Mouse (Mus musculus): ENCODE measurements around the gene Porcn. TPM values are rescaled to one million over a fixed set of nuclear protein-coding genes. Genes with fewer than 3 reads are reported as not detected.

Porcn gene
- polyA plus RNA-seq, 1 experiment from 2014 or later = 23.2 TPM

GRCm38 (mm10) chrX:8223473-8223872 is 17.1 kb upstream of the Porcn start:
- H3K4me2 ChIP-seq (replicated peaks) = no peak overlapping the region
- H3K4me3 ChIP-seq = no peak overlapping the region
- H3K36me3 ChIP-seq = no peaks in the 10 kb centered on the region
- no peaks in the 10 kb centered on the region for H3K9me3 ChIP-seq
- no peak for ATAC-seq (ENCODE audit: low FRiP score, low read depth)
- no peaks in the 10 kb centered on the region for H3K4me1 ChIP-seq
- 84% methylated on average over 7 of the region's 7 CpGs for WGBS
- H3K27ac ChIP-seq (replicated peaks) = no peak overlapping the region
- no peak overlapping the region for H3K9ac ChIP-seq (replicated peaks)
- no peaks in the 10 kb centered on the region for H3K27me3 ChIP-seq

DNA sequence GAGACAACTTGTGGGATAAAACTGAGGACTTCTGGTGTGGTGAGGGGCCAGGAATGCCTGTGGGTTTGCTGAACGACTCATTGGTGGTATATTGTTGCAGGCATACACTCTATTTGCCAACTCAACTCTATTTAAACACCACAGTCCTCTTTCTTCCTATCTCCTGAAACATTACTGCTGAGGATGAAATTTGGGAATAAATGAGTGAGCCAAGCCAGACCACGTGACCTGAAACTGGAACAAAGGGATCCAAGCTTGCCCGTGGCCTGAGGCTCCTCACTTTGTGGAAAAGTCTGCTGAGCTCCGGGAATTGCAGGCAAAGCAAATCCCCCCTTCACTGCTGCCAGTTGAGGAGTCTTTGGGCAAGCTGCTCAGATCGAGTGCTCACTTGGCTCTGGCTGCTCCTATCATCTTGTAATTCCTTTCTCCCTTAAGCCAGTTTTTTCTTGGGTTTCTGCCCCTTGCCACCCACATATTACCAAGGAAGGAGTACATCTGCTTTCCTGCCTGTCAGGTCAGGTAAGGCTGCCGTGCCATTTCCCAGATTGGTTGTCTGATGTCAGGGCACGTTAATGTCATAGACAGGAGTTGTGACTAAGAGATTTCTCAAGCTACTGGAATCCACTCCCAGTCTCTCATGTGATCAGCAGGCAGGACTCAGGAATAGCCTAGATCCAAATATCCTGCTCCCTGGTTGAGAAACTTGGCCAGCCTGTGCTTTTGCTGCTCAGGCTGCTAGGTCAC is 16.5 kb upstream of the Porcn start:
- ATAC-seq (ENCODE audit: low FRiP score, low read depth) = no peak
- Histone ChIP-seq H3K4me3 (no peak overlapping the region), H3K27me3 (no peaks in the 10 kb centered on the region), H3K4me1 (no peaks in the 10 kb centered on the region), H3K36me3 (no peaks in the 10 kb centered on the region), H3K9ac (replicated peaks) (no peak overlapping the region), H3K9me3 (no peaks in the 10 kb centered on the region), H3K4me2 (replicated peaks) (no peak overlapping the region), H3K27ac (replicated peaks) (no peak overlapping the region)
- 55% methylated on average over 7 of the region's 7 CpGs for WGBS

GRCm38 (mm10) chrX:8222296-8222677 is 16.0 kb upstream of the Porcn start:
- Histone ChIP-seq H3K4me3 (no peak overlapping the region), H3K27ac (replicated peaks) (no peak overlapping the region), H3K36me3 (no peaks in the 10 kb centered on the region), H3K4me2 (replicated peaks) (no peak overlapping the region), H3K9ac (replicated peaks) (no peak overlapping the region), H3K27me3 (no peaks in the 10 kb centered on the region), H3K4me1 (no peaks in the 10 kb centered on the region), H3K9me3 (no peaks in the 10 kb centered on the region)
- WGBS = 75% methylated on average over 3 of the region's 3 CpGs
- no peak for ATAC-seq (ENCODE audit: low FRiP score, low read depth)

DNA sequence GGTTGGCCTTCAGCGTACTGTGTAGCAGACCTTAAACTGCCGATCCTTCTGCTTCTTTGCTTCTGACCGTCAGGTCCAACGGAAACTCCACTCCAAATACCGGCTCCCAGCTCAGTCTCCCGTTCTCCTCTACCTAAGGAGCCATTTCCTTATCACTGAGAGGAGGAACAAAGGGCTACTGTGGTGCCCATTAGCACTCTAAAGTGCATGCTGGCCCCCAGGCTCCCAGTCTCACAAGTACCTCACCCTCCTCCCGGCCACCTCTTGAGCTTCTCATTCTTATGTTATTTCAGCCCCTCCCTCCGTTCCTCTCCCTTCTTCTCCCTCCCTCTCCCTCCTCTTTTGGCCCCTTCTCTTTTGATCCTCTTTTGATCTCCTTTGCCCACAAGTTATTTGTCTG is 13.3 kb upstream of the Porcn start:
- no peak for ATAC-seq (ENCODE audit: low FRiP score, low read depth)
- no peak overlapping the region for H3K9ac ChIP-seq (replicated peaks)

GRCm38 (mm10) chrX:8218114-8218513 is 11.8 kb upstream of the Porcn start:
- Histone ChIP-seq H3K27me3 (no peaks in the 10 kb centered on the region), H3K4me2 (replicated peaks) (no peak overlapping the region), H3K36me3 (no peaks in the 10 kb centered on the region), H3K9ac (replicated peaks) (no peak overlapping the region), H3K4me3 (no peak overlapping the region), H3K9me3 (no peaks in the 10 kb centered on the region), H3K27ac (replicated peaks) (no peak overlapping the region), H3K4me1 (no peaks in the 10 kb centered on the region)
- no peak for ATAC-seq (ENCODE audit: low FRiP score, low read depth)
- WGBS = 60% methylated on average over 2 of the region's 2 CpGs

More for the DNA sequence above, 13.3 kb upstream of the Porcn start:
- Histone ChIP-seq H3K4me1 (no peaks in the 10 kb centered on the region), H3K27ac (replicated peaks) (no peak overlapping the region), H3K4me3 (no peak overlapping the region), H3K4me2 (replicated peaks) (no peak overlapping the region), H3K27me3 (no peaks in the 10 kb centered on the region), H3K36me3 (no peaks in the 10 kb centered on the region), H3K9me3 (no peaks in the 10 kb centered on the region)
- WGBS = 46% methylated on average over 8 of the region's 8 CpGs

- WGBS = 28% methylated on average over 6 of the region's 6 CpGs
- no peaks in the 10 kb centered on the region for H3K36me3 ChIP-seq
Measured at GRCm38 (mm10) chrX:8217383-8217782, 11.1 kb upstream of the Porcn start.

DNA sequence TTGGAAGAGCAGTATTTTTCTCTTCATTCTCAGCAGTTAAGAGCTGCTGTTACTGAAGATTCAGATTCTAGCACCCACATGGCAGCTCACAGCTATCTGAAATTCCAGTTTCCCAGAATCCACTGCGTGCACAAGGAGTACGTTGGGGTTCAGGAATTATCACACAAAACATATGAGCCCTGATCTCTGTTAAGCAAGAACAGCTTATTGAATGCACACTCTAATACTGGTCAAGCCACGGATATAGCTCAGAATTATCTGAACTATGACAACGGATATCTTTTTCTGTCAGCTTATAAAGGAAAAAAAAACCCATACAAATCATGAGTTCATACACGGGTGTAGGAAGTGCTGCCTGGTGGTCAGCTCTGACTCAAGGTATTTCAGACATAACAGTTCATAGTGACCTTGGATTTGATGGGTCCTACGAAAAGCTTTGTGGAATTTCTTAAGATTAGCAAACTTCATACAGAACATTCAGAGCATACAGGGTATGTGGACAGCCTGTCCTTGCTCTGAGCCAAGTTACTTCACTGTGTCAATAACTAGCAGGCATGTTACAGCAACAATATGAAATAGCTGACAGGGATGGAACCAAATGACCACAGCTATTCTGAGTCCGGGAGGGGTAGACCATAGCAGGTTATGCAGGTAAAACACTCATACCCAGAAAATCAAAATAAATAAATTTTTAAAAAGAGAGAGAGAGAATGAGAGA is 5.3 kb upstream of the Porcn start:
- Histone ChIP-seq H3K4me2 (replicated peaks) (no peak overlapping the region), H3K9me3 (no peaks in the 10 kb centered on the region), H3K27ac (replicated peaks) (no peak overlapping the region), H3K9ac (replicated peaks) (no peak overlapping the region), H3K4me3 (no peak overlapping the region), H3K4me1 (no peaks in the 10 kb centered on the region), H3K27me3 (no peaks in the 10 kb centered on the region), H3K36me3 (no peaks in the 10 kb centered on the region)
- 76% methylated on average over 7 of the region's 7 CpGs for WGBS
- ATAC-seq (ENCODE audit: low FRiP score, low read depth) = no peak

More at GRCm38 (mm10) chrX:8217383-8217782, 11.1 kb upstream of the Porcn start:
- Histone ChIP-seq H3K9me3 (no peaks in the 10 kb centered on the region), H3K9ac (replicated peaks) (no peak overlapping the region), H3K27me3 (no peaks in the 10 kb centered on the region), H3K4me3 (no peak overlapping the region), H3K27ac (replicated peaks) (no peak overlapping the region), H3K4me1 (no peaks in the 10 kb centered on the region), H3K4me2 (replicated peaks) (no peak overlapping the region)
- ATAC-seq (ENCODE audit: low FRiP score, low read depth) = no peak

GRCm38 (mm10) chrX:8209720-8210119 is 3.4 kb upstream of the Porcn start:
- no peak overlapping the region for H3K9ac ChIP-seq (replicated peaks)
- no peaks in the 10 kb centered on the region for H3K27me3 ChIP-seq
- H3K36me3 ChIP-seq = no peaks in the 10 kb centered on the region
- H3K4me2 ChIP-seq (replicated peaks) = no peak overlapping the region
- peaks cover 3% of the 10 kb centered on the region; the same call in 1 of the 2 replicates for H3K4me1 ChIP-seq
- 72% methylated on average over 2 of the region's 2 CpGs for WGBS
- no peak overlapping the region for H3K4me3 ChIP-seq
- ATAC-seq (ENCODE audit: low FRiP score, low read depth) = no peak
- no peak overlapping the region for H3K27ac ChIP-seq (replicated peaks)
- no peaks in the 10 kb centered on the region for H3K9me3 ChIP-seq

DNA sequence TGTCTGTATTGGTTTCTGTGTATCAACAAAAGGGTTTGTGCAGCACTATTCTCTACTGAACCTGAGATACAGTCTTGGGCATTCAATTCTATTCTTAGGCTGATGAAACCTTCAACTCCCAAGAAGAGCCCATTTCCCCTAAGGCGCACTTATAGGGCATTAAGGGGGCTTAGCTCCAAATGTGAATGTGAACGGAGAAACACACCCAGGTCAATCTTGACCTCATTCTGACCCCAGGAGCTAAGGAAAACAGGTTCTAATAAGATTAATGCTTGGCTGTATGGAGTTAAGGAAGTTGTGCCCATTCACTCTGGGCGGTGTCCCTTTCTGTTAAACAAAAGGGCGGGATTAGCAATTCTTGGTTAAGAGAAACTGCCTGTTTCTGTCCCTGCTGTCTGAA is 899 bp upstream of the Porcn start:
- Histone ChIP-seq H3K4me3 (no peak overlapping the region), H3K9me3 (no peaks in the 10 kb centered on the region), H3K9ac (replicated peaks) (no peak overlapping the region), H3K27me3 (no peaks in the 10 kb centered on the region), H3K4me1 (peaks cover 3% of the 10 kb centered on the region; the same call in 1 of the 2 replicates), H3K27ac (replicated peaks) (no peak overlapping the region), H3K4me2 (replicated peaks) (peak overlapping the region; percentile 57; the same call in 1 of the 2 replicates), H3K36me3 (no peaks in the 10 kb centered on the region)
- no peak for ATAC-seq (ENCODE audit: low FRiP score, low read depth)
- 23% methylated on average over 4 of the region's 4 CpGs for WGBS

GRCm38 (mm10) chrX:8206694-8207197 is 421 bp upstream of the Porcn start:
- peak overlapping the region; percentile 57 for H3K4me2 ChIP-seq (replicated peaks)
- H3K9me3 ChIP-seq = no peaks in the 10 kb centered on the region
- ATAC-seq (ENCODE audit: low FRiP score, low read depth) = no peak
- no peaks in the 10 kb centered on the region for H3K36me3 ChIP-seq
- peaks cover 3% of the 10 kb centered on the region; the same call in 1 of the 2 replicates for H3K4me1 ChIP-seq
- peak overlapping the region; percentile 48 for H3K4me3 ChIP-seq
- 19% methylated on average over 11 of the region's 11 CpGs for WGBS
- H3K9ac ChIP-seq (replicated peaks) = no peak overlapping the region; the same call in 1 of the 2 replicates
- no peak overlapping the region for H3K27ac ChIP-seq (replicated peaks)
- no peaks in the 10 kb centered on the region for H3K27me3 ChIP-seq

- Histone ChIP-seq H3K4me2 (replicated peaks) (peak overlapping the region; percentile 57), H3K9me3 (no peaks in the 10 kb centered on the region), H3K36me3 (no peaks in the 10 kb centered on the region), H3K4me3 (peak overlapping the region; percentile 48), H3K27ac (replicated peaks) (no peak overlapping the region), H3K9ac (replicated peaks) (peak overlapping the region; percentile 55), H3K27me3 (no peaks in the 10 kb centered on the region), H3K4me1 (peaks cover 3% of the 10 kb centered on the region; the same call in 1 of the 2 replicates)
- WGBS = 27% methylated on average over 7 of the region's 7 CpGs
- no peak for ATAC-seq (ENCODE audit: low FRiP score, low read depth)
Measured at GRCm38 (mm10) chrX:8205551-8205950, 774 bp downstream of the Porcn start.

DNA sequence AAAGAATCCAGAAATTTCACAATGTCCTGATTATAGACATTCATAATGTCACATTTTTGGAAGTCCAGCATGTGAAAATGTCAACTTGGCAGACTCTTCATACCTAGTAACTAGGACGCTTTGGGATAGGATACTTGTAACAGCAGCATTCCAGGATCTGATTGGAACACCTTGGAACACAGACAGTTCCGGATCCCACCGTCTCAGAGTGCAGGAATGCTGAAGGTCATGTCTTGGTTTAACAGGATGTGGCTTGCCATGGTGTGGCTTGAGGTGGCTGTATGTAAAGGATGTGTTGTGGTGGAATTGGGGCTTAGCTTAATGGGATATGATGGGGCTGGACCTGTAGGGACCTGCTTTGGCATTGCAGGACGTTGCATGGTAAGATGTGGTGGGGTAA is 1.2 kb downstream of the Porcn start:
- Histone ChIP-seq H3K4me1 (peaks cover 3% of the 10 kb centered on the region; the same call in 1 of the 2 replicates), H3K36me3 (no peaks in the 10 kb centered on the region), H3K4me2 (replicated peaks) (peak overlapping the region; percentile 57; the same call in 1 of the 2 replicates), H3K9me3 (no peaks in the 10 kb centered on the region), H3K4me3 (no peak overlapping the region), H3K9ac (replicated peaks) (peak overlapping the region; percentile 55; the same call in 1 of the 2 replicates), H3K27ac (replicated peaks) (no peak overlapping the region), H3K27me3 (no peaks in the 10 kb centered on the region)
- ATAC-seq (ENCODE audit: low FRiP score, low read depth) = no peak
- WGBS = 71% methylated on average over 4 of the region's 4 CpGs

Data from midbrain, embryonic 12.5 days (tissue).